8 mouse cellular contexts compared by ENCODE assay signal in genomic region chr15:32257886-32258319, GRCm38 (mm10). TPM values are rescaled to one million over a fixed set of nuclear protein-coding genes. Genes with fewer than 3 reads are reported as not detected.
A peak's percentile ranks its signal among the peaks of the same experiment; 100 is the strongest.
DNase-seq lines count a peak whose midpoint lies in the region.

No protein-coding gene starts in this region.

- peak; percentile 37 for DNase-seq in kidney, postnatal 14 days
- DNase-seq in kidney, postnatal 4 days: no peak
- DNase-seq in cerebellum, adult 8-10 months: peak; percentile 59
- peak; percentile 52 to 79 for DNase-seq in frontal cortex, postnatal 36 days (ENCODE audit: low spot score in 2 of 2)
- peak; percentile 61 to 78 for DNase-seq in left cerebral cortex, postnatal 10 days (ENCODE audit: extremely low spot score in 1 of 2, low spot score in 2 of 2)
- no peak for DNase-seq in c-Kit-positive CD71-positive TER-119-positive erythroid progenitor cells, embryonic 14.5 days (ENCODE audit: low spot score)
- no peak for DNase-seq in thymus, postnatal 4 days
- no peak for DNase-seq in neural tube, embryonic 10.5 days (ENCODE audit: extremely low spot score, low spot score)

- intact Hi-C loops in left cerebral cortex, postnatal 10 days (cut with DNase I): no loop called here

RNA-seq across cellular contexts. Expression of gene Sema5a, which starts 13.3 kb away (rescaled TPM):
- total RNA-seq in left cerebral cortex, postnatal 10 days (2021): 10 to 100 TPM; 31.1 to 31.4 TPM

Comparison
In these comparisons a context has a peak if more than half of its experiments do, and no peak if none do; other contexts are left out.
1. DNase-seq: peak in kidney, postnatal 14 days (single experiment), cerebellum, adult 8-10 months (single experiment), frontal cortex, postnatal 36 days (2 of 2) and left cerebral cortex, postnatal 10 days (2 of 2); none in kidney, postnatal 4 days (0 of 2), c-Kit-positive CD71-positive TER-119-positive erythroid progenitor cells, embryonic 14.5 days (single experiment), thymus, postnatal 4 days (single experiment) and neural tube, embryonic 10.5 days (single experiment).